8 mouse cellular contexts compared by ENCODE assay signal in the genomic region with DNA sequence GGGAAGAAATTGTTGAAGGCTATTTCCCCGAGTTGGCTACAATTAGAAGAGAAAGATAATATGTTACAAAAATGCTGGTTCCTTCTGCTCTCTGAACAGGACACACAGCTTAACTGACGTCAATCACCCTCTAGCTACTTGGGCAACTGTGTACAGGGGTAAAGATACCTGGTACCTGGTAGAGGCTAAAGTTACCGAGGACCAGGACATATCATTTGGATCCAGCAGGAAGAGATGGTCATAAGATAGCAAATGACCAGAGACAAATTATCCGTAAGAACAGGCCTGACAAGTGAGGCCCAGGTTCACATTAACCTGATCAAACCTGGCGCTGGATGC. TPM values are rescaled to one million over a fixed set of nuclear protein-coding genes. Genes with fewer than 3 reads are reported as not detected.
DNase-seq lines count a peak whose midpoint lies in the region; ATAC-seq and TF ChIP-seq lines count a peak whose summit lies in the region.

No protein-coding gene starts in this region.

- DNase-seq in heart, postnatal 10 days: no peak
- DNase-seq in MEL (ENCODE audit: low read depth, low spot score): no peak
- no peak for DNase-seq in forebrain, postnatal 0 days
- no peak for DNase-seq in liver, postnatal 0 days
- DNase-seq in urinary bladder, postnatal 36 days (ENCODE audit: low spot score in 2 of 2): no peak
- DNase-seq in cerebellum, postnatal 36 days: no peak
- no peak for DNase-seq in adrenal gland, adult 18-20 months (ENCODE audit: low spot score in 2 of 2)

- peak overlapping the region; percentile 85 for H3K4me3 ChIP-seq in heart, embryonic 15.5 days
- H3K4me3 ChIP-seq in MEL (ENCODE audit: control insufficient read depth in 1 of 2, insufficient read depth in 1 of 2, low read depth in 2 of 2, low read length in 2 of 2): peak overlapping the region; percentile 48 to 56
- H3K4me3 ChIP-seq in forebrain, postnatal 0 days (ENCODE audit: low read depth, low read length): peak overlapping the region; percentile 97
- peak overlapping the region; percentile 99 for H3K4me3 ChIP-seq in liver, postnatal 0 days (ENCODE audit: low read depth, low read length)

- no peak; a peak in 1 of 4 replicates for TF ChIP-seq POLR2A in MEL (IDR thresholded peaks at IDR 0.05; ENCODE audit: control insufficient read depth in 1 of 2, insufficient read depth in 1 of 2, low read depth in 1 of 2, low read length in 2 of 2, poor library complexity in 1 of 2)

- no peak overlapping the region for H3K9ac ChIP-seq in heart, embryonic 15.5 days
- 0 out of 2 replicates have a peak overlapping the region, but pooled peaks have one; percentile 8 for H3K9ac ChIP-seq in MEL (ENCODE audit: control insufficient read depth, low read depth, low read length, poor library complexity, severe bottlenecking)
- no peak overlapping the region; the same call in 1 of the 2 replicates for H3K9ac ChIP-seq in forebrain, postnatal 0 days
- no peak overlapping the region for H3K9ac ChIP-seq in liver, postnatal 0 days (replicated peaks)

- intact Hi-C loops in heart, postnatal 10 days (cut with DNase I): no loop called here

- WGBS in heart, embryonic 15.5 days: 47% methylated on average over 5 of the region's 5 CpGs
- WGBS in forebrain, postnatal 0 days: 55% methylated on average over 5 of the region's 5 CpGs
- WGBS in liver, postnatal 0 days (ENCODE audit: insufficient replicate concordance): 50% methylated on average over 5 of the region's 5 CpGs

- H3K4me2 ChIP-seq in heart, embryonic 15.5 days: peak overlapping the region; percentile 80
- peak overlapping the region; percentile 71 for H3K4me2 ChIP-seq in forebrain, postnatal 0 days (ENCODE audit: low read depth)
- H3K4me2 ChIP-seq in liver, postnatal 0 days (ENCODE audit: low read depth, low read length): peak overlapping the region; percentile 85

- no peak for TF ChIP-seq RAD21 in MEL (IDR thresholded peaks at IDR 0.05; ENCODE audit: low read depth, low read length)

- TF ChIP-seq EP300 in MEL (IDR thresholded peaks at IDR 0.05; ENCODE audit: low read depth in 1 of 2, low read length in 2 of 2): no peak
- no peak for TF ChIP-seq EP300 in liver, postnatal 0 days (IDR thresholded peaks at IDR 0.05; ENCODE audit: low read depth)

- H3K4me1 ChIP-seq in heart, embryonic 15.5 days (replicated peaks): peaks cover 3% of the 10 kb centered on the region; the same call in 1 of the 2 replicates
- peaks cover 0 to 2% of the 10 kb centered on the region in 2 experiments; a peak in 1 of 4 replicates for H3K4me1 ChIP-seq in MEL (ENCODE audit: control insufficient read depth in 1 of 2, insufficient read depth in 2 of 2, low read length in 2 of 2)
- H3K4me1 ChIP-seq in forebrain, postnatal 0 days (ENCODE audit: insufficient read depth): peaks cover 3% of the 10 kb centered on the region; the same call in 1 of the 2 replicates
- peaks cover 5% of the 10 kb centered on the region; the same call in 1 of the 2 replicates for H3K4me1 ChIP-seq in liver, postnatal 0 days (ENCODE audit: insufficient read depth)

- no peak overlapping the region for H3K27ac ChIP-seq in heart, embryonic 15.5 days
- H3K27ac ChIP-seq in MEL (ENCODE audit: control insufficient read depth, low read depth, low read length): 0 out of 2 replicates have a peak overlapping the region, but pooled peaks have one; percentile 0
- no peak overlapping the region for H3K27ac ChIP-seq in forebrain, postnatal 0 days (ENCODE audit: low read depth, low read length)
- no peak overlapping the region for H3K27ac ChIP-seq in liver, postnatal 0 days (ENCODE audit: low read depth)

- H3K36me3 ChIP-seq in heart, embryonic 15.5 days: 0 out of 2 replicates have a peak, but pooled peaks cover 3% of the 10 kb centered on the region
- peaks cover 0 to 9% of the 10 kb centered on the region in 2 experiments; a peak in 2 of 4 replicates for H3K36me3 ChIP-seq in MEL (ENCODE audit: control insufficient read depth in 1 of 2, insufficient read depth in 2 of 2, low read length in 2 of 2)
- H3K36me3 ChIP-seq in forebrain, postnatal 0 days (ENCODE audit: insufficient read depth): no peaks in the 10 kb centered on the region
- peaks cover 4% of the 10 kb centered on the region; the same call in 1 of the 2 replicates for H3K36me3 ChIP-seq in liver, postnatal 0 days (replicated peaks; ENCODE audit: insufficient read depth, low read length)

- no peak for ATAC-seq in heart, embryonic 15.5 days (replicated peaks; ENCODE audit: insufficient number of reproducible peaks, insufficient read depth, low FRiP score, low read depth)
- ATAC-seq in forebrain, postnatal 0 days: peak; percentile 18
- peak; percentile 26 for ATAC-seq in liver, postnatal 0 days

- H3K27me3 ChIP-seq in heart, embryonic 15.5 days: peaks cover 15% of the 10 kb centered on the region; the same call in 1 of the 2 replicates
- no peaks in the 10 kb centered on the region for H3K27me3 ChIP-seq in MEL (ENCODE audit: control insufficient read depth in 1 of 2, insufficient read depth in 2 of 2, low read length in 2 of 2)
- peaks cover 14% of the 10 kb centered on the region for H3K27me3 ChIP-seq in forebrain, postnatal 0 days (ENCODE audit: insufficient read depth, low read length)
- no peaks in the 10 kb centered on the region for H3K27me3 ChIP-seq in liver, postnatal 0 days (ENCODE audit: insufficient read depth, low read length)

- no peak for TF ChIP-seq CTCF in MEL (IDR thresholded peaks at IDR 0.05 in 2 of 3, conservative IDR thresholded peaks at IDR 0.05 in 1 of 3; ENCODE audit: control insufficient read depth in 1 of 3, insufficient read depth in 1 of 3, low read depth in 2 of 3, low read length in 3 of 3, poor library complexity in 1 of 3, severe bottlenecking in 1 of 3)
- TF ChIP-seq CTCF in forebrain, postnatal 0 days (IDR thresholded peaks at IDR 0.05; ENCODE audit: low read depth): no peak
- TF ChIP-seq CTCF in liver, postnatal 0 days (IDR thresholded peaks at IDR 0.05; ENCODE audit: low read depth): no peak

- H3K9me3 ChIP-seq in heart, embryonic 15.5 days (replicated peaks): no peaks in the 10 kb centered on the region
- no peaks in the 10 kb centered on the region for H3K9me3 ChIP-seq in MEL (replicated peaks; ENCODE audit: insufficient read depth, low read length)
- H3K9me3 ChIP-seq in forebrain, postnatal 0 days (ENCODE audit: low read length): no peaks in the 10 kb centered on the region
- no peaks in the 10 kb centered on the region for H3K9me3 ChIP-seq in liver, postnatal 0 days (ENCODE audit: low read length)

- peaks cover 9% of the 10 kb centered on the region for H3K79me2 ChIP-seq in MEL (ENCODE audit: control insufficient read depth, insufficient read depth, low read length, poor library complexity)

TF ChIP-seq in MEL, 35 proteins besides CTCF, POLR2A, EP300 and RAD21:
- TF ChIP-seq POLR2AphosphoS2 (IDR thresholded peaks at IDR 0.05; ENCODE audit: low read length): no peak
- no peak for TF ChIP-seq MYB (IDR thresholded peaks at IDR 0.05; ENCODE audit: low read depth, low read length)
- no peak for TF ChIP-seq HCFC1 (IDR thresholded peaks at IDR 0.05; ENCODE audit: low read depth, low read length)
- no peak for TF ChIP-seq ETS1 (IDR thresholded peaks at IDR 0.05; ENCODE audit: low read depth, low read length)
- no peak for TF ChIP-seq NRF1 (IDR thresholded peaks at IDR 0.05; ENCODE audit: insufficient read depth, low read depth, low read length, poor library complexity, severe bottlenecking)
- TF ChIP-seq RCOR1 (IDR thresholded peaks at IDR 0.05; ENCODE audit: low read depth, low read length): no peak
- no peak for TF ChIP-seq ZNF384 (IDR thresholded peaks at IDR 0.05; ENCODE audit: low read depth, low read length)
- no peak for TF ChIP-seq POLR2AphosphoS5 (IDR thresholded peaks at IDR 0.05; ENCODE audit: borderline replicate concordance, low read depth, low read length)
- no peak for TF ChIP-seq NELFE (IDR thresholded peaks at IDR 0.05; ENCODE audit: low read depth, low read length)
TF ChIP-seq in MEL: peak in this region for 0.

RNA-seq across cellular contexts. Expression of a gene that starts 0.4 kb away (rescaled TPM):
- 53.7 and 65.8 TPM in 2 replicates for polyA plus RNA-seq in heart, embryonic 15.5 days (2015; fragmentation: Nextera tagmentation; extraction: Ambion mirVana)
- total RNA-seq in heart, postnatal 10 days (2021): 10 to 100 TPM; 11.3 to 15.8 TPM
- 13.4 and 16.9 TPM in 2 replicates for total RNA-seq in MEL (2012; rRNA removed)
- polyA plus RNA-seq in MEL (2012; ENCODE audit: insufficient read depth in 1 of 2, insufficient read length in 2 of 2, low read depth in 1 of 2, low replicate concordance in 2 of 2, missing spikeins in 1 of 2): 10 to 100 TPM in 1 of 2 experiments, not detected in 1; 40.3 TPM
- total RNA-seq in forebrain, postnatal 0 days (2014; rRNA removed): 13.5 and 13.9 TPM in 2 replicates
- polyA plus RNA-seq in forebrain, postnatal 0 days (2015; fragmentation: Nextera tagmentation; extraction: Ambion mirVana): 46.3 and 50.4 TPM in 2 replicates
- 138 and 154 TPM in 2 replicates for polyA plus RNA-seq in liver, postnatal 0 days (2015; fragmentation: Nextera tagmentation; extraction: Ambion mirVana)
- 10 to 100 TPM; 63.6 to 64.9 TPM for total RNA-seq in adrenal gland, adult 18-20 months (2021)
